Mouse (Mus musculus): ENCODE results near the gene Neurl2.
"Not testable (repeated sequence)": the region's sequence is repeated elsewhere in the genome, so short reads cannot be mapped to it uniquely, and the experiment has no call there.

Gene Neurl2

DNA sequence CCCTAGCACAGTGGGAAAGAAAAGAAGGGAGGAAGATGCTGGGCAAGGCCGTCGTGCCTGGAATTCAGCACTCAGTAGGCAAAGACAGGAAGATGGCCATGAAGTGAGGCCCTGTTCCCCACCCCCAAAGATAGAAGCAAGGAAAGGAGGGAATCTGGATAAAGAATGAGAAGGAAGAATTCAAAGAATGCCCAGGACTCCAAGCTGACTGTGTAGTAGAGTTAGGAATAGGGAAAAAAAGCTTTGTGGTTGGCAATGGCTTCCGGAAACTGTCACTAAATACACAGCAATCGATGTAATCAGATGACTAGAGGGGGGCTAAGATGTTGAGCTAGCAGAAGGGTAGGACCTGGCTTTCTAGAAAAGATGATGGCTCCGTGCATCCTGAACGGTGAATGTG is 16.1 kb downstream of the Neurl2 start:
- DNase-seq (ENCODE audit: low spot score), result no peak

DNA sequence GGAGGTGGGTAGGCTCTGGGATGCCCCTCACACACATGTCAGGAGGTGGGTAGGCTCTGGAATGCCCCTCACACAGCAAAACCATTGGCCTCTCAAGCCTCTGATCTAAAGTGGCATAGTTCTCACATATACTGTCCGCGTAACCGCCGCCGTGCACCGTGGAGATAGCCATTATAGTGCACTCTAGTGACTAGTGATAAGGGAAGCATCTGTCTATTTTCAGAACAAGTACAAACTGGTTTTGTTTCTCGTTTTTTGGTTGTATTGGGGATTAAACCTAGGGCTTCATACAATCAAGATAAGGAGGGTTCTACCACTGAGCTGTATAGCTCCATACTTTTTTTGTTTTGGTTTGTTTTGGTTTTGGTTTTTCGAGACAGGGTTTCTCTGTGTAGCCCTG is 17.4 kb downstream of the Neurl2 start:
- DNase-seq (ENCODE audit: low spot score), result no peak

DNA sequence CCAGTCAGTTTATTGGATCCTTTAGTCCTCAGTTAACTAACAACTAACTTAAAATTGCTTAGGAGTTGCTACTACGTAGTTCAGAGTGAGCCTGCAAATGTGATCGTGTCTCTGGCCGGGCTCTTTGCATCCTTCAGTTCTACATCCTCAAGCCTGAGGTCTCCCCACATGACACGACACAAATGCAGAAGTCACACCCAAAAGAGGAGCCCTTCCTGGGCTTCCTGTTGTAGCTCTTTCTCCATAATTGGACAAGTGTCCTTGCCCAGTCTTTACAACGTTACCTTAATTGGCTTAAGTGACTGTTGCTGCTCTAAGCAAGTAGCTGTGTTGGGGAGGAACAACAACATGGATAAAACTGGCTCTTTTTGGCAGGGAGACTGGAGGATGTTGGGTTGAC is 17.9 kb downstream of the Neurl2 start:
- no peak for DNase-seq (ENCODE audit: low spot score)

DNA sequence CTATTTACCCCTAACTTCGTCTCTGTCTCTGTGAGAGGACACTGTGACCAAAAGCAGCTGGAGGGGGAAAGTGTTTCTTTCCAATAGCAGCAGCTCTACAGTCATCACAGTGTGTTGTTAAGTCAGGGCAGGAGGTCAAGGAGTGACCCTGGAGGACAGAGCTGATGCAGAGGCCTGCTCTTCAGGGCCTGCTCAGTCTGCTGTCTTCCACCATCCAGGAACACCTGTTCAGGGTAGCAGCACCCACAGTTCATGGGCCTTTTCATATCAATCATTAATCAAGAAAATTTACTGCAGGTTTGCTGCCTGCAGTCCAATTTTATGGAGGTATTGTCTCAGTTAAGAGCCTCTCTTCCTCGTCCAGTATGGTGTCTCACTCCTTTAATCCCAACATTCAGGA is 19.7 kb downstream of the Neurl2 start:
- no peak for DNase-seq (ENCODE audit: low spot score)

DNA sequence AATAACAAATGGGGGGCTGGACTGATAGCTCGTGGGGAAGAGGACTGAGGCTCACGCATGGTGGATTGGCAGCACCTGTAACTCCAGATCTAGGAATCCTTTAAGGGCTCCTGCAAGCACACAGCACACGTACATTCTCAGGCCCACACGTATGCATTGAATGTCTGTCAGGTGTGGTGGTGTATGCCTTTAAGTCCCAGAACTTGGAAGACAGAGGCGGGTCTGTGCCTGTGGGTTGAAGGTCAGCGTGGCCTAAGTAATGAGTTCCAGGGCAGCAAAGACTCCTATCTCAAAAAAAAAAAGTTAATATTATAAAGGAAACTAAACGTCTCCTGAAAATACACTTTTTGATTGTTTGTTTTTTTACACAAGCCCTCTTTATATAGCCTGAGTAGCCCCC is 26.6 kb downstream of the Neurl2 start:
- DNase-seq (ENCODE audit: low spot score), result no peak

DNA sequence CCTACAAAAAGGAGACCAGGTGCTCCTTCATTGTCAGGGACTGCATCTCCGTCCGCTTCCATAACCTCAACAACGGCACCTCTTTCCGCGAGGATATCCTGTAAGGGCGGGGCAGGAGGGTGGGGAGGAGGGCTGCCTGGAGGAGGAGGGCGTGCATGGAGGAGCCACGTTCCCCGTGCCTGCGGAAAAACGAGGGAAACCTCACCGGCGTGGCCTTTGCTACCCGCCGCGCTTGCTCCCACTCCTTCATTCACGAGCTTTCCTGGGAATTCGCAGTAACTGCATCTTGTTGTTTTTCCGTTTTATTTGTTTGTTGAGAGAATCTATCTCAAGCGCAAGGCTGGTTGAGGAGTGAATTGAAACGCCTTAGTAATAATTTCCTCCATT is 27.9 kb downstream of the Neurl2 start:
- no peak for DNase-seq (ENCODE audit: low spot score)

DNA sequence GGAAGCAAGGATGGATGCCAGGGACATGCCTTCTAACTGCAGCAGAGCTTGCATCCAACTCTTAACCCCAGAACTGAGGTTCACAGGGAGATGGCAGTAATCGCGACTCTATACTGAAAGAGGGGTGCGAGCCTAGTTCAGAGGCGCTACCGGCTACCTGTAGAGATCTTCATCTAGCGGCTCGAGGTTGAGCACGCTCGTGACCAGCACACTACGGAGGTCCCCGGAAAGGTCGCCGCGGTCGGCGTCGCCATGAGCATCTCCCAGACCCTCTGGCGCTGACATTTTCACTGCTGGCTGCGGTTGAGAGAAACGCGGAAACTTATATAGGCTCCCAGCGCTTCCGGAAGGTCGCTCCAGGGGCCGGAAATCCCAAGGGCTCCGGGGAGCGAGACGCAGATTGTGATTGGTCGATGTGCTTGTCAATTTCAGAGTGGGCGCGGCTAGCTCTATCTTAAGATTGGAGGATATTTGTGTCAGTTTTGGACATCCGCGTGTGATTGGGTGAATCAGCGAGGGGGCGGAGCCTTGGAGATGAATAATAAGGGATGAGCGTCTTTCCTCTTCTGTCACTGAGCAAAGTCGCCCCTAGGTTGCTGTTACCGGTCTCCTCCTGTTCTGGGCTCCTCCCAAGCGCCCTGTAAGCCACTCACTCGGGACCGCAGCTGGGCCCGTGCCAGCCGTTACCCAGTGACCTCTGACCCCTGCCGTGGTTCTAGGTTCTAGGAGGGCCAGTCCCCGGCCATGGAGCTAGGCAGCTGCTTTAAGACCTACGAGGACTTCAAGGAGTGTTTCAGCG is 28.5 kb downstream of the Neurl2 start, which contains the start of the genes Acot8 and Zswim3:
Gene Acot8 (minus strand): TSS at position 350 of the 799 bp plus-strand sequence.
Gene Zswim3 (plus strand): TSS at position 566 of the 799 bp plus-strand sequence.
- DNase-seq (ENCODE audit: low spot score), result peak; percentile 95

DNA sequence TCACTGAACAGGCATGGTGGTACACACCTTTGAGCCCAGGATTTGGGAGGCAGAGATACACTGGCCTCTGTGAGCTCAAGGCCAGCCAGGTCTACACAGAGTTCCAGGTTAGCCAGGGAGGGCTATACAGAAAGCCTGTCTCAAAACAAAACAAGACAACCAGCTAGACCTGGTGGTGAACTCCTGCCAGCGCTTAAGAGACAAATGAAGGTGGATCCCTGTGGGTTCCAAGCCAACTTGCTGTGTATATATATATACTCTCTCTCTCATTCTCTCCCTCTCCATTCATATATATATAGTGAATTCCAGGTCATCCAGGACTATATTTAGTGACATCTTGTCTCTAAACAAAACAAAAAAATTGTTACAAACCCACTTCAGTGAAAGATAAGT is 29.3 kb downstream of the Neurl2 start:
- no peak for DNase-seq (ENCODE audit: low spot score)

DNA sequence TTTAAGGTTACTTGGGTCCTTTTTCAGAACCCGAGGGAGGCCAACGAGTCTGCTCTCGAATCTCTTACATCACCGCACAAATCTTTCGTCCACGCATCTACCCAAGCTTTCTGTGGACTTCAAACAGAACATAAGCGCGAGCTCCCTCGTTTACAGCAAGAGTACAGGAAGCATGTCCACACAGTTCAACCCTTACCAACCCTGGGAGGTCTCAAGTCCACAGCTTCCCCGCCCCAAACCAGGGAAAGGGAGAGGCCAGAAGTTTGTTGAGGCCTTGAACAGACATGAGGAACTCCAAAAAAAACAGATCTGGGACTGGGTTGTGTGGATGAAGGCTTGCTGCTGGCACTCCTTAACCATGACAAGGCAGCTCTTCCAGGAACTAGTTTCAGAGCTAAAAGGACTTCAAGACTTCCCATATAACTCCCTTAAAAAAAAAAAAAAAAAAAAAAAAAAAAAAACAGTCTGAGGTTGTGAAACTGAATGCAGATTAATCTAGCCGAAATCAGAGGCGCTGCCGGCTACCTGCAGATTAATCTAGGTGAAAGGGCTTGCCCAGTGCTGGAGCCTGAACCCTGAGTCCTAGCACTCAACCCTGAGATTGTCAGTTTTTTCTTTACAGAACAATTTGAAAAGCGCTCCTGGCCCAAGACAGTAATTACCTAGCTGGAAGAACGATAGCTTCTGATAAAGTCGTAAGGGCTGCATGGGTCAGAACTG is 29.9 kb downstream of the Neurl2 start:
- DNase-seq (ENCODE audit: low spot score), result no peak

DNA sequence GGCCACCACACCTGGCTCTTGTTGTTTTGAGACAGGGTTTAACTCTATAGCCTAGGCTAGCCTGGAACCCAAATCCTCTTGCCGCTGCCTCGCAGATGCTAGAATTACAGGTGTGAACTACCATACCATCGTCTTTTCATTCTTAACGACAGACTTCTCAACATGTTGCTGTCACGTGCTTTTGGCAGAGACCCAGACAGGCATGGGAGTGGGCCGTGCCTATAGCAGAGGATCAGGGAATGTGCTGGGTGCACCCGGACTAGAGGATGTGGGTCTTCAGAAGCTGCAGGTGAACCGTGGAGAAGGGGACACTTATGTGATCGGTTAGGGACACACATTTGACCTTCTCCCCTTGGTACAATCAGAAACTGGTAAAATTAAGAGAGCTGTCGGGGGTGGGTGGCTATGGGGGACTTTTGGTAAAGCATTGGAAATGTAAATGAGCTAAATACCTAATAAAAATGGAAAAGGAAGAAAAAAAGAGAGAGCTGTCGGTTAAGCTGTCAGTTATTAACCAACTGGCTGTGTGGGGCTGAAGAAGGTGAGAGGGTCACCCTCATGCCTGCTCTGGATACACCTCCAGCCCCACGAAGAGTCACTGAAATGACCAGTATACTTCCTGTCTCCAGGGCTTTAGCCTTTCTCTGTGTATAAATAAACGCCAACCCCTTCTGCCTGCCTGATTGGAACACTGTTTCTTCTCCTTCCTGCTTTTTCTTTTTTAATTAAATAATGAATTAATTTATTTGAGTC is 32.8 kb downstream of the Neurl2 start:
- DNase-seq (ENCODE audit: low spot score), result no peak

DNA sequence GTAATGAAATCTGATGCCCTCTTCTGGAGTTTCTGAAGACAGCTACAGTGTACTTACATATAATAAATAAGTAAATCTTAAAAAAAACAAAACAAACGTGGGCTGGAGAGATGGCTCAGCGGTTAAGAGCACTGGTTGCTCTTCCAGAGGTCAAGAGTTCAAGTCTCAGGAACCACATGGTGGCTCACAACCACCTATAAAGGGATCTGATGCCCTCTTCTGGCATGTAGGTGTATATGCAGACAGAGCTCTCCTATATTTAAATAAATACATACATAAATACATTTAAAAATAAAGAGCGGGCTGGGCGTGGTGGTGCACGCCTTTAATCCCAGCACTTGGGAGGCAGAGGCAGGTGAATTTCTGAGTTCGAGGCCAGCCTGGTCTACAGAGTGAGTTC is 34.7 kb downstream of the Neurl2 start:
- not testable (repeated sequence) for DNase-seq (ENCODE audit: low spot score)

DNA sequence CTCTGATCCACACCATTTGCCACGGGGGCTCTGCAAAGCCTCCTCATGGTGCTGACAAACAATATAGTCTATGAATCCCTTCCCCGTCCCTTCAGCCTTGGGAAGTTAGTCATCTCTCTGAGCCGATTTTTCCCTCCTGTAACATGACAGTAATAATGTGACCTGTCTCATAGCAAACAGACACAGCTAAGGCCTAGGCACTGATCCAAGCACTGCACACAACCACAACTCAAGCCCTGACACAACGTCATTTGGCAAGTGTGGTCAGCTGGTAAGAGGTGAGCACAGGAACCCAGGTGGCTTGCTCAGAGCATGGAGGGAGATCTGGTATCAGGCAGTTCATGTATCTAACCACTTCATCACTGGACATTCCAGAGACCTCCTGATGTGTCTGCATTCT is 37.4 kb downstream of the Neurl2 start:
- no peak for DNase-seq (ENCODE audit: low spot score)

DNA sequence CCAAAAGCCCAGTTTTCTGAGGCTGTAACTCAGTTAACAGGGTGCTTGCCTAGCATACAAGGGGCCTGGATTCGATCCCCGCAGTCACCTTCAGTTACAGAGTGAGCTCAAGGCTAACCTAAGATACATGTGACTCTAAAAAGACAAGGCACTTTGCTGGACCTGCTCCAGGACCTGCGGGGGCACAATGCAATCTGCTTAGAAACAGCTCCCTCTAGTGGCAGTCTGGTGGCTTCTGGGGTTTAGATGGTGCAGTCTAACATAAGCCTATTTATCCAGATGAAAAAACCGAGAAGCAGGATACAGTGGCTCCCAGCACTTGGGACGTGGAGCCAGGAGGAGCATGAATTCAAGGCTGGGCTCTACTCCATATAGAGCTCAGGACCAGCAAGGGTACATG is 39.0 kb downstream of the Neurl2 start:
- DNase-seq (ENCODE audit: low spot score), result peak; percentile 81

DNA sequence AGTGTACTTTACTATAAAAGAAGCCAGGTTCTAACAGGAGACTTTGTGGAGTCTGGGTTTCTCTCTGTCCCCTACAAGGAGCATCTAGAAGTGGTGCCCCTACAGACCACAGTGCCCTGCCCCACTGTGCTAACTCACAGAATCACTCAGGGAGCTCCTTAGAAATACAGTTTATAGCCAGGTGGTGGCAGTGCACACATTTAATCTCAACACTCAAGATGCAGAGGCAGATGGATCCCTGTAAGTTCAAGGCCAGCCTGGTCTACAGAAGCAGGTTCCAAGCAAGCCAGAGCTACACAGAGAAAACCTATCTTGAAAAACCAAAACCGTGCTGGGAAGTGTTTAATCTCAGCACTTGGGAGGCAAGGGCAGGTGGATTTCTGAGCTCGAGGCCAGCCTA is 39.5 kb downstream of the Neurl2 start:
- no peak for DNase-seq (ENCODE audit: low spot score)

DNA sequence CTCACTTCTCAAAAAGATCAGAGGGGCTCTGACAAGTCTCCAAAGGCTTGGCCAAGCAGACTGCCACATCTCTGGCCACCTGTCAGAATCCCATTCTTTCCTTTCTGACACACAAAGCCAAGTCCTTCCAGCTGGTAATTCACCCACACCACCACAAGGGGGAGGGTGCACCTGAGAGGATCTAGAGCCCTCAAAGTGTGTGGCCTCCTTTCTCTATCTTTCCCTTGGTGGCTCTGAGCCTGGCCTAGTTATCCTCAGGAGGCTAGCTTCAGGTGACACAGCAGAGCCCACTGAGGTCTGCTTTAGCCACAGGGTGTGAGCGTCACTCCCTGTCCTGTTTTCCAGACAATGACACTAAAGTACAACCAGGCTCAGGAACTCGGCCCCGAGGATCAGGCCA is 40.0 kb downstream of the Neurl2 start:
- DNase-seq (ENCODE audit: low spot score), result peak; percentile 50

DNA sequence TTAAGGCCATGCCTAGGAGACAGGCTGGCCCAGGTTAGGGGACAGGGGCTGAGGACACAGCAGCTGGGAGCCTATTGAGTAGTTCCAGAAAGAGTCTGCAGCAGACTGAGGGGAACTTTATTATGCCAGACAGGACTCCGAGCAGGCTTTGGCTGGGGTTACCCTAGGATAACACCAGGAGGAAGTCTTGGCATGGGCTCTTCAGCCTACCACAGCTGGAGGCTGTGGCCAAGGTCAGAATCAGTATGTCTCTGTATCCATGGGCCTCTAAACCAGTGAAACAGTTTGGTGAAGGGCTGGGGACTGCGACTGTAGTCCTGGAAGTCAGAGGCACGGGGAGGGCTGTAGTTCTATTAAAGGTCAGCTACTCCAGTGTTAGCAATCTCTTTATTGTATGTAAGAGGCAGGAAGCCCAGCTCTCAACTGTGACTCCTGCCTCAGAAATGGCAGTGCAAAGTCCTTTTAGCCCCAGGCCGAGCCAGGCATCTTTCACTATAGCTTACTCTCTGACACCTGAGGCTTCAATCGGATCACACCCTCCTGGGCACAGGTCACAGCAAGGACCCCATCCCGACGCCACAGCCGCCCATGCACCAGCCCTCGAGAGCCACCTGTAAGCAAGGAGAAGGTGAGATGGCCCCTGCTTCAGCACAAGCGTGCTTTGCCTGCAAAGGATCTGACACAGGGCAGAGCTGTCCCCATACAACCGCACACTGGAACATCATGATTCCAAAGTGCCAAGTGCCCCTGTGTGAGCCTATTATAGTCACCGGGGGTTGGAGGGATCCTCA is 40.7 kb downstream of the Neurl2 start:
- DNase-seq (ENCODE audit: low spot score), result no peak

DNA sequence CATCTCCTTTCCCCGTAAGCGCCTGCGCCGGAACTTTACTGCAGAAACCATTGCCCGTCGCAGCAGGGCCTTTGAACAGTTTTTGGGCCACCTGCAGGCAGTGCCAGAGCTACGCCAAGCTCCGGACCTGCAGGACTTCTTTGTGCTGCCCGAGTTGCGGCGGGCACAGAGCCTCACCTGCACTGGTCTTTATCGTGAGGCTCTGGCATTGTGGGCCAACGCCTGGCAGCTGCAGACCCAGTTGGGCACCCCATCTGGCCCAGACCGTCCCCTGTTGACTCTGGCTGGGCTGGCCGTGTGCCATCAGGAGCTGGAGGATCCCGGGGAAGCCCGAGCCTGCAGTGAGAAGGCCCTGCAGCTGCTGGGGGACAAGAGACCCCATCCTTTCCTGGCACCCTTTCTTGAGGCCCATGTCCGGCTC is 41.4 kb downstream of the Neurl2 start:
- DNase-seq (ENCODE audit: low spot score), result no peak

DNA sequence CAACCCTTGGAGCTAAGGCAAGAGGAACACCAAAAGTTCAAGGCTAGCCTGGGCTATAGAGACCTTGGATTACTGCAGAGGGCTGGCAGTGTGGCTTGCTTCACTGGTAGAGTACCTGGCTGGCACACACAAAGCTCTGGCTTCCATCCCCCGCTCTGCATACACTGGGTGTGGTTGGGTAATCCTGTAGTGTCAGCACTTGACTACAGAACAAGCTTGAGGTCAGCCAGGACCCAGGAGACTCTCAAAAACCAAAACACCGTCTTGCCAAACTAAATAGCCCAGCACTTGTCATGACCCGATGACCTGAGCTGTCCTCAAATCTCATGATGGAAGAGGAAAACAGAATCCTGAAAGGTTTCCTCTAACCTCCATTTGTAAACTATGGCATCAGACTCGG is 42.8 kb downstream of the Neurl2 start:
- no peak for DNase-seq (ENCODE audit: low spot score)

DNA sequence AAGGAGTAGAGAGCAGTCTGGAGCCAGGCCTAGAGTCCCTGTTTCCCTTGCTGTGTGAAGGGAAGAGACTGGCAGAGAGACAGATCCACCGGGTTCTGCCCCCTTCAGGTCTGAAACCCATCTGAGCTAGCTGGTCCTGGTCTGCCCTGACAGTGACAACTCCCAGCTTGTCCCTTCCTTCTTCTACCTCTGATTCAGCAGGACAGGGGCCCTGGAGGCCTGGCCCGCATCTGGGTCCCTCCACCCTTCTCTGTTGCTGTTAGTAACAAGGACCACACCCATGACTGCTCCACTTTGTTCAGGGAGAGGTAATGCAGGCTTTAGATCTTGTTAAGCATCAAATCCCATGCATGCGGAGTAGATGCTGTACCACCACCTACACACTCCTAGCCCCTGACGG is 44.8 kb downstream of the Neurl2 start:
- DNase-seq (ENCODE audit: low spot score), result no peak

DNA sequence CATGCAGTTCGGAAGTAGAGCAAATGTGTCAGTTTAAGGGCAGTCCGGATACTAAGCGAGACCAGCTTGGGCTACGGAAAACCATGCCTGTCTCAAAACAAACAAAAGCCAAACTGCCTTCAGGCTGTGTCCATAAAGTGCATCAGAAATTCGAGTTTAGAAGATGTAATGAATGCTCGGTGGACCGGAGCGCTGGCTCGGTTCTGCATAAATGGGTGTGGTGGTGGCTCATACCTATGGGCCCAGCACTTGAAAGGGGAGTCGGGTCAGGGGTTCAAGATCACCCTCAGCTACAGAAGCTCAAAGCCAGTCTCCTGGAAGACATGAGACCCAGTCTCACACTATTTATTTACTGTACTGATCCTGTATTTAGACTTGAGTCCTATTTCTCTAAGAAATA is 45.5 kb downstream of the Neurl2 start:
- DNase-seq (ENCODE audit: low spot score), result no peak

DNA sequence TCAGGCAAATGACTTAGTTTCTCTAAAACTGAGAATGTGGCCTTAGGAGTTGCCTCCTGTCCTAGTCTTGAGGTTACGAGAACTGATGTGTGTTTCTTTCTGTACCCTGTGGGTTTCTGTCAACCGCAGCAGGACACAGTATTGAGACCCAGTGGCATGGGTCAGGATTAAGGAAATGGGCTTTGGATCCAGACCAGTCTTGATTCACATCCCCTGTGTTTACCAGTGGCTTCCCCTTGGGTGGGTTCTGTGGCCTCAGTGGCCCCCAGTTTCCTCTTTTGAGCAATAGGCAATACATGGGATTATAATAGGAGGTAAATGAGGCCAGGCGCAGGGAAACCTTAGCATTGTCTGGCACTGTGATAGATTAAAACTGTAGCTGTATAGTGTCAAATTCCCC is 46.2 kb downstream of the Neurl2 start:
- no peak for DNase-seq (ENCODE audit: low spot score)

DNA sequence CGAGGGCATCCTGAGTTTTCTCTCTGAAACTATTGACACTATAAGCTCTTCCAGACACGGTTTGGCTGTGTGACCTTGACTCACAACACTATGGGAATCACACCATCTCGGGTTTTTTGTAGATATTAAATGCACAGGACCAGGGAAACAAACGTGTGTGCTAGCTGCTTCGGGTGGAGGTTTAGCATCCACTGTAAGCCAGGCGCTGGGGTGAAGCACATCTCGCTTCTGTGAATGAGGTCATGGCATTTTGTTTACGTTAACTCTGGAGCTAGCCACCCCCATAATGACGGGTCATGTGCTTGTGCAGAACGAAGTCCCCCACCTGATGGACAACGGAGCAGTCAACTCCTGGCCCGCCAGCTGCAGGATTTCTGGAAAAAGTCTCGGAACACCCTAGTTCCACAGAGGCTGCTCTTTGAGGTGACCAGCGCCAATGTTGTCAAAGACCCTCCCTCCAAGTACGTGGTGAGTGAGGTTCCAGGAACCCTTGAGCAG is 46.8 kb downstream of the Neurl2 start:
- no peak for DNase-seq (ENCODE audit: low spot score)
